Mouse (Mus musculus) cerebellum, adult 2 months (tissue): ENCODE measurements around the gene Limk2. TPM values are rescaled to one million over a fixed set of nuclear protein-coding genes. Genes with fewer than 3 reads are reported as not detected.

Source experiments
- DNase-seq, 2 experiments: peaks; one replicate each; pipeline ENCODE4 v3.0.0; 2021
- H3K27ac ChIP-seq: fragments of 200-500 bp; 2 replicates; pipeline ENCODE4 v1.5.1; 2012; ENCODE audit warnings: low read length, control low read depth, inconsistent platforms; ENCODE audit not compliant: insufficient read depth
- H3K27me3 ChIP-seq: fragments of 200-500 bp; 2 replicates; pipeline ENCODE4 v1.6.1; 2012; ENCODE audit warnings: inconsistent platforms, mild to moderate bottlenecking, low read length, moderate library complexity; ENCODE audit not compliant: control insufficient read depth, insufficient read depth
- H3K4me1 ChIP-seq: fragments of 200-500 bp; 2 replicates; pipeline ENCODE4 v1.6.1; 2011; ENCODE audit warnings: low read length; ENCODE audit not compliant: control insufficient read depth, insufficient read depth
- H3K4me3 ChIP-seq: fragments of 200-500 bp; replicated peaks from 2 replicates; pipeline ENCODE3; 2011; ENCODE audit warnings: mild to moderate bottlenecking, low read depth, low read length, control low read depth; ENCODE audit not compliant: insufficient read depth
- CTCF ChIP-seq: fragments of 200-500 bp; IDR thresholded peaks from 2 replicates; pipeline ENCODE4 v1.5.1; 2011; ENCODE audit warnings: low read depth, mild to moderate bottlenecking, control low read depth, low read length, moderate library complexity, borderline replicate concordance; ENCODE audit not compliant: insufficient read depth
- POLR2A ChIP-seq: fragments of 200-500 bp; IDR thresholded peaks from 2 replicates; pipeline ENCODE4 v1.6.1; 2011; ENCODE audit warnings: low read length, control low read depth, borderline replicate concordance; ENCODE audit not compliant: insufficient read depth
- WGBS: fragments of 180-500 bp; shearing (Covaris S2); methylation state at CpG from one replicate; pipeline ENCODE4 v1.1.7; 2018; 5-methylcytosine and 5-hydroxymethylcytosine counted together
- polyA plus RNA-seq: library from polyadenylated mRNA; depleted of rRNA; stranded (reverse); fragments of >200 nt; gene quantifications from 2 replicates; pipeline ENCODE4 v1.2.3, GENCODE M21; 2012

The Limk2 gene
- polyA plus RNA-seq, 1 experiment: 201 TPM

- H3K4me1 ChIP-seq: no peaks in the 10 kb centered on the region
- no peak for TF ChIP-seq CTCF
- TF ChIP-seq POLR2A: no peak
- WGBS: 77% methylated on average over 4 of the region's 4 CpGs
- no peak overlapping the region for H3K27ac ChIP-seq
- H3K4me3 ChIP-seq: no peak overlapping the region
- H3K27me3 ChIP-seq: no peaks in the 10 kb centered on the region
- no peak for DNase-seq
Observed at GRCm38 (mm10) chr11:3379427-3379826, 29.6 kb downstream of the Limk2 start.

- Histone ChIP-seq H3K27me3 (no peaks in the 10 kb centered on the region), H3K4me1 (no peaks in the 10 kb centered on the region), H3K4me3 (no peak overlapping the region), H3K27ac (no peak overlapping the region)
- 89% methylated on average over 12 of the region's 12 CpGs for WGBS
- TF ChIP-seq POLR2A: no peak
- no peak for TF ChIP-seq CTCF
- no peak for DNase-seq
Observed at GRCm38 (mm10) chr11:3374741-3375140, 34.2 kb downstream of the Limk2 start.

- Histone ChIP-seq H3K4me3 (no peak overlapping the region), H3K4me1 (no peaks in the 10 kb centered on the region), H3K27ac (no peak overlapping the region), H3K27me3 (no peaks in the 10 kb centered on the region)
- 46% methylated on average over 7 of the region's 7 CpGs for WGBS
- TF ChIP-seq CTCF: no peak
- no peak for TF ChIP-seq POLR2A
- DNase-seq: no peak
Observed at GRCm38 (mm10) chr11:3374293-3374645, 34.7 kb downstream of the Limk2 start.

DNA sequence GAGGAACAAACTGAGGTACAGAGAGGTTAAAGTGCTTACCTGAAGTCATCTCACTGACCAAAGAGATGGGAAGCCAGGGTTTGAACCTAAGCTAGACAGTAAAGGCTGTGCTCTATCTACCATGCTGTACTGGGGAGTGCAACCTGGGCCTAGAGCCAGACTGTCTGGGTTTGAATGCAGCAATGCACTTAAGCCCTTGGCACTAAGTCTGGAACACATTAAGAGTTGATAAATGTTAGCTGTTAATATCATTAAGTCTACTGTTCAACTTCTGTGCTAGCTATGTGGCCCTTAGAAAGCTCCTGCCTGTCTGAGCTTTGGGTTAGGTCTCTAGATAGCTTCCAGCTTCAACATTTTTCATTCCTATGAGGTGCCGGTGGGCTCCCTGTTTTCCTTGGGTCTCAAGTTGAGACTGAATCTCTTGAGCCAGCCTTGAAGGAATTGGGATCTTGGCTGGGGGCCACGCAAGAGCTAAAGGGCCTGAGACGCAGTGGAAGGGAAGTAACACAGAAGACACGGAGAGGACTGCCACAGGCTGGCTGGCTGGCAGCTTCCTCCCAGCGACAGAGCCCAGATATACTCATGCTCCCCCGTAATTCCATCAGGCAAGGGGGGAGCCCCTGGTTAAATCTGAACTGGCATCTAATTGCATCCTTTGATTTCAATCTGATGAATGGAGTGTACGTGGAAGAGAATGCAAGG is 35.2 kb downstream of the Limk2 start:
- 46% methylated on average over 7 of the region's 7 CpGs for WGBS
- no peak overlapping the region for H3K4me3 ChIP-seq
- TF ChIP-seq CTCF: no peak
- TF ChIP-seq POLR2A: no peak
- no peak overlapping the region for H3K27ac ChIP-seq
- H3K4me1 ChIP-seq: peaks cover 4% of the 10 kb centered on the region
- H3K27me3 ChIP-seq: no peaks in the 10 kb centered on the region
- no peak for DNase-seq

DNA sequence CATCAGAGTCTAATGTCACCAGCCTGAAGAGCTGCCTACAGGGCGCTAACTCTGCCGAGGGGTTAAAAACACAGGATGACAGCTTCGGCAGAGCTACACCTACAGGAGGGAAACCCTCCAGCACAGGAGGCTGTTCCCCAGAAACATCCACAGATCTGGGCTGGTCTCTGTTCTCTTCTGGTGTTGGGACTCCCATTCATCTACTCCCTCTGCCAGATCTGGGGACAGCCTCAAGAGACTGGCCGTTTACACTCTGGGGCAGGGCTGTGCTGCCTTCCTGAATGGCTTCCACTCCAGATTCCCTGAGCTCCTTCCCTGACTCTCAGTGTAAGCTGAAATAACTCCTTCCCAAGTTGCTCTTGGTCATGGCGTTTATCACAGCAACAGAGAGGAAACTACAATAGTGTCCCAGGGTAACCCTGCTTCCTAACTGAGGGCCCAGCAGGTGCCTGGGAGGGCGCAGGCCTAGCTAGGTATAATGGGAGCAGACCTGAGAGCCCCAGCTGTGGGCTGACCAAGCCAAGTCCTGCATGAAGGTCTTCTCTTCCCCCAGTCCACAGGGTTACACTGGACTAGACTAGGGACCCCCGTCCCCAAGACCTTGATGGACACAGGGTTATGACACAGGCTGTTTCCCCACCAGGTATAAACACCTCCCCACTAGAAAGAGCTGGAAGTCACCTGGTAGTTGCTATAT is 37.2 kb downstream of the Limk2 start:
- TF ChIP-seq POLR2A (no peak), CTCF (no peak)
- no peaks in the 10 kb centered on the region for H3K27me3 ChIP-seq
- 25% methylated on average over 7 of the region's 7 CpGs for WGBS
- DNase-seq: no peak
- H3K4me3 ChIP-seq: peak overlapping the region; percentile 80
- peaks cover 4% of the 10 kb centered on the region for H3K4me1 ChIP-seq
- peak overlapping the region; percentile 57 for H3K27ac ChIP-seq

- WGBS: under 1% methylated on average over 27 of the region's 27 CpGs
Observed at GRCm38 (mm10) chr11:3370928-3371598, 37.9 kb downstream of the Limk2 start.

GRCm38 (mm10) chr11:3370162-3370561 is 38.8 kb downstream of the Limk2 start:
- TF ChIP-seq CTCF (no peak), POLR2A (no peak)
- H3K4me1 ChIP-seq: peaks cover 4% of the 10 kb centered on the region
- no peak overlapping the region for H3K27ac ChIP-seq
- DNase-seq: no peak
- peak overlapping the region; percentile 80 for H3K4me3 ChIP-seq
- H3K27me3 ChIP-seq: no peaks in the 10 kb centered on the region
- 66% methylated on average over 2 of the region's 2 CpGs for WGBS

More at GRCm38 (mm10) chr11:3370928-3371598, 37.9 kb downstream of the Limk2 start:
- TF ChIP-seq POLR2A: peak; percentile 64; the same call in 1 of the 2 replicates
- no peak for TF ChIP-seq CTCF
- no peaks in the 10 kb centered on the region for H3K27me3 ChIP-seq
- H3K27ac ChIP-seq: peak overlapping the region; percentile 64
- peak overlapping the region; percentile 80 for H3K4me3 ChIP-seq
- peaks cover 4% of the 10 kb centered on the region for H3K4me1 ChIP-seq
- DNase-seq: peak; percentile 86 to 90
